Mouse (Mus musculus): ENCODE measurements at regions not wholly inside any gene's neighbourhood (a gene's known extent, or its start where the extent isn't known, plus 50 kb on each side); places are given as distances from the start of the nearest gene placed in this dataset.

- Histone ChIP-seq H3K79me3 (ENCODE audit: low read depth) (peaks cover 30% of the 10 kb centered on the region), H3K4me3 (ENCODE audit: insufficient read depth, poor library complexity, severe bottlenecking) (peak overlapping the region; percentile 31), H3K27me3 (ENCODE audit: control insufficient read depth, insufficient read depth, insufficient read length) (no peaks in the 10 kb centered on the region), H3K36me3 (ENCODE audit: control insufficient read depth, insufficient read depth) (peaks cover 7% of the 10 kb centered on the region), H3ac (ENCODE audit: control insufficient read depth, insufficient read length, low read depth) (peak overlapping the region; percentile 62), H3K79me2 (ENCODE audit: control insufficient read depth, insufficient read depth) (peaks cover 50% of the 10 kb centered on the region)
- TF ChIP-seq CTCF (IDR thresholded peaks at IDR 0.05; ENCODE audit: control insufficient read depth, insufficient read depth, insufficient read length) (no peak), MAX (IDR thresholded peaks at IDR 0.05) (no peak), USF1 (IDR thresholded peaks at IDR 0.05; ENCODE audit: low read depth) (no peak), CEBPB (IDR thresholded peaks at IDR 0.05; ENCODE audit: low read depth) (no peak), MYOG (IDR thresholded peaks at IDR 0.05; ENCODE audit: control insufficient read depth, extremely low read depth, insufficient read length) (no peak), MYOD1 (IDR thresholded peaks at IDR 0.05; ENCODE audit: control insufficient read depth, insufficient read length, low read depth) (no peak), FOSL1 (IDR thresholded peaks at IDR 0.05; ENCODE audit: insufficient read depth, low read length, poor library complexity, severe bottlenecking) (no peak)
Observed at GRCm38 (mm10) chr2:92743152-92743551, 143.6 kb downstream of the Chst1 start.

- Histone ChIP-seq H3K36me3 (ENCODE audit: control insufficient read depth, insufficient read depth) (peaks cover 14% of the 10 kb centered on the region), H3K4me3 (ENCODE audit: insufficient read depth, poor library complexity, severe bottlenecking) (peak overlapping the region; percentile 31), H3ac (ENCODE audit: control insufficient read depth, insufficient read length, low read depth) (no peak overlapping the region), H3K27me3 (ENCODE audit: control insufficient read depth, insufficient read depth, insufficient read length) (no peaks in the 10 kb centered on the region), H3K79me3 (ENCODE audit: low read depth) (peaks cover 38% of the 10 kb centered on the region), H3K79me2 (ENCODE audit: control insufficient read depth, insufficient read depth) (peaks cover 58% of the 10 kb centered on the region)
- TF ChIP-seq USF1 (IDR thresholded peaks at IDR 0.05; ENCODE audit: low read depth) (no peak), MAX (IDR thresholded peaks at IDR 0.05) (no peak), MYOD1 (IDR thresholded peaks at IDR 0.05; ENCODE audit: control insufficient read depth, insufficient read length, low read depth) (no peak), FOSL1 (IDR thresholded peaks at IDR 0.05; ENCODE audit: insufficient read depth, low read length, poor library complexity, severe bottlenecking) (no peak), CTCF (IDR thresholded peaks at IDR 0.05; ENCODE audit: control insufficient read depth, insufficient read depth, insufficient read length) (no peak), CEBPB (IDR thresholded peaks at IDR 0.05; ENCODE audit: low read depth) (no peak), MYOG (IDR thresholded peaks at IDR 0.05; ENCODE audit: control insufficient read depth, extremely low read depth, insufficient read length) (no peak)
Observed at GRCm38 (mm10) chr2:92743911-92744310, 144.4 kb downstream of the Chst1 start.

DNA sequence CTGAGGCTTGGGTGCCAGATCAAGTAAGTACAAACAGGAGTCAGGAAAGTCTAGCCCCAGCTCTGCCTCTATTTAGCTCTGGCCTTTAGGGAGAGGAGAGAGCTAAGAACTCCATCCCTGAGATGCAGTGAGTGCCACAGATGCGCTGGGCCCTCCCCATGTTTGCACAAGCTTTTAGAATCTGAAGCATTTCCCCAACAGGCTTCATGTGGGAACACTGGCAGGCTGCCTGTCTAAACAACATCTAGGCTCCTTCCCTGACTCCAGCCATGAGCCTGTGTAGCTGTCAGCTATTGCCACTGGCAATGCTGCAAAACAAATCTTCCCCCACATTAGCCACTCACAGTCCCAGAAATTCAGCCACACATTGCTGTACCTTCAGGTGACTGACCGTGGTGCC, 147.9 kb downstream of the Chst1 start:
- Histone ChIP-seq H3K4me3 (ENCODE audit: insufficient read depth, poor library complexity, severe bottlenecking) (no peak overlapping the region), H3K27me3 (ENCODE audit: control insufficient read depth, insufficient read depth, insufficient read length) (no peaks in the 10 kb centered on the region), H3K36me3 (ENCODE audit: control insufficient read depth, insufficient read depth) (peaks cover 23% of the 10 kb centered on the region), H3K79me2 (ENCODE audit: control insufficient read depth, insufficient read depth) (peaks cover 69% of the 10 kb centered on the region), H3ac (ENCODE audit: control insufficient read depth, insufficient read length, low read depth) (no peak overlapping the region), H3K79me3 (ENCODE audit: low read depth) (peaks cover 40% of the 10 kb centered on the region)
- TF ChIP-seq USF1 (IDR thresholded peaks at IDR 0.05; ENCODE audit: low read depth) = no peak
- TF ChIP-seq MYOG (IDR thresholded peaks at IDR 0.05; ENCODE audit: control insufficient read depth, extremely low read depth, insufficient read length) = no peak
- peak; percentile 53 for TF ChIP-seq CEBPB (IDR thresholded peaks at IDR 0.05; ENCODE audit: low read depth)
- TF ChIP-seq MAX (IDR thresholded peaks at IDR 0.05) = peak; percentile 69
- TF ChIP-seq CTCF (IDR thresholded peaks at IDR 0.05; ENCODE audit: control insufficient read depth, insufficient read depth, insufficient read length) = no peak
- TF ChIP-seq FOSL1 (IDR thresholded peaks at IDR 0.05; ENCODE audit: insufficient read depth, low read length, poor library complexity, severe bottlenecking) = no peak
- peak; percentile 2 for TF ChIP-seq MYOD1 (IDR thresholded peaks at IDR 0.05; ENCODE audit: control insufficient read depth, insufficient read length, low read depth)

DNA sequence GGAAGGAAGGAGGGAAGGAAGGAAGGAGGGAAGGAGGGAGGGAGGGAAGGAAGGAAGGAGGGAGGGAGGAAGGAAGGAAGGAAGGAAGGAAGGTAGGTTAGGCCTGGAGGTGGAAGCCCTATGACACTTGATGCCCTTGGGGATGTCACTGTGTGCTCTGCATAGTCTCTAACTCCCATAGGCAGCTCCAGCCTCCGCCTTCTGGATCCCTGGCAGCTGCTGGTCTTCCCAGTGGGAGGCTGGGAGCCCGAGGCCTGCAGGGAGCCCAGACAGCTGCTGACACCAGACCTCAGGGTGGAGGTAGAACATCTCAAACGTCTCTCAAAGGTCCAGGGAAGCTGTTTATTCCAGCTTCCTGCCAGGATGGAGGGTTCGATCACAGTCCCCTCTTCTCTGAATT, 150.6 kb downstream of the Chst1 start:
- Histone ChIP-seq H3K27me3 (ENCODE audit: control insufficient read depth, insufficient read depth, insufficient read length) (no peaks in the 10 kb centered on the region), H3K36me3 (ENCODE audit: control insufficient read depth, insufficient read depth) (peaks cover 45% of the 10 kb centered on the region), H3K79me3 (ENCODE audit: low read depth) (peaks cover 37% of the 10 kb centered on the region), H3K4me3 (ENCODE audit: insufficient read depth, poor library complexity, severe bottlenecking) (no peak overlapping the region), H3K79me2 (ENCODE audit: control insufficient read depth, insufficient read depth) (peaks cover 69% of the 10 kb centered on the region), H3ac (ENCODE audit: control insufficient read depth, insufficient read length, low read depth) (no peak overlapping the region)
- TF ChIP-seq MYOD1 (IDR thresholded peaks at IDR 0.05; ENCODE audit: control insufficient read depth, insufficient read length, low read depth) (no peak), CTCF (IDR thresholded peaks at IDR 0.05; ENCODE audit: control insufficient read depth, insufficient read depth, insufficient read length) (no peak), CEBPB (IDR thresholded peaks at IDR 0.05; ENCODE audit: low read depth) (no peak), FOSL1 (IDR thresholded peaks at IDR 0.05; ENCODE audit: insufficient read depth, low read length, poor library complexity, severe bottlenecking) (no peak)

- no peak overlapping the region for H3ac ChIP-seq (ENCODE audit: control insufficient read depth, insufficient read length, low read depth)
- TF ChIP-seq USF1 (IDR thresholded peaks at IDR 0.05; ENCODE audit: low read depth) (no peak), MYOD1 (IDR thresholded peaks at IDR 0.05; ENCODE audit: control insufficient read depth, insufficient read length, low read depth) (peak; percentile 22), CEBPB (IDR thresholded peaks at IDR 0.05; ENCODE audit: low read depth) (peak; percentile 69), MAX (IDR thresholded peaks at IDR 0.05) (peak; percentile 33), FOSL1 (IDR thresholded peaks at IDR 0.05; ENCODE audit: insufficient read depth, low read length, poor library complexity, severe bottlenecking) (peak; percentile 9), MYOG (IDR thresholded peaks at IDR 0.05; ENCODE audit: control insufficient read depth, extremely low read depth, insufficient read length) (no peak), CTCF (IDR thresholded peaks at IDR 0.05; ENCODE audit: control insufficient read depth, insufficient read depth, insufficient read length) (no peak)
Observed at GRCm38 (mm10) chr2:92750672-92751071, 151.2 kb downstream of the Chst1 start.

GRCm38 (mm10) chr2:92751256-92751655, 151.7 kb downstream of the Chst1 start:
- Histone ChIP-seq H3K4me3 (ENCODE audit: insufficient read depth, poor library complexity, severe bottlenecking) (no peak overlapping the region), H3K79me2 (ENCODE audit: control insufficient read depth, insufficient read depth) (peaks cover 68% of the 10 kb centered on the region), H3K36me3 (ENCODE audit: control insufficient read depth, insufficient read depth) (peaks cover 44% of the 10 kb centered on the region), H3K27me3 (ENCODE audit: control insufficient read depth, insufficient read depth, insufficient read length) (no peaks in the 10 kb centered on the region), H3K79me3 (ENCODE audit: low read depth) (peaks cover 29% of the 10 kb centered on the region), H3ac (ENCODE audit: control insufficient read depth, insufficient read length, low read depth) (no peak overlapping the region)
- TF ChIP-seq MAX (IDR thresholded peaks at IDR 0.05) = peak; percentile 40
- TF ChIP-seq USF1 (IDR thresholded peaks at IDR 0.05; ENCODE audit: low read depth) = no peak
- peak; percentile 40 for TF ChIP-seq MYOD1 (IDR thresholded peaks at IDR 0.05; ENCODE audit: control insufficient read depth, insufficient read length, low read depth)

More at GRCm38 (mm10) chr2:92750672-92751071, 151.2 kb downstream of the Chst1 start:
- H3K27me3 ChIP-seq (ENCODE audit: control insufficient read depth, insufficient read depth, insufficient read length) = no peaks in the 10 kb centered on the region
- H3K79me3 ChIP-seq (ENCODE audit: low read depth) = peaks cover 32% of the 10 kb centered on the region
- peaks cover 42% of the 10 kb centered on the region for H3K36me3 ChIP-seq (ENCODE audit: control insufficient read depth, insufficient read depth)
- no peak overlapping the region for H3K4me3 ChIP-seq (ENCODE audit: insufficient read depth, poor library complexity, severe bottlenecking)
- peaks cover 69% of the 10 kb centered on the region for H3K79me2 ChIP-seq (ENCODE audit: control insufficient read depth, insufficient read depth)

Measured in C2C12 (cell line).